Mouse (Mus musculus) frontal cortex, adult (tissue): Measurements from ENCODE around the gene Ell.

Source experiments
- ATAC-seq: cut with Nextera tagmentation; 2 replicates; pipeline ENCODE4 v1.9.2; 2017; ENCODE audit warnings: mild to moderate bottlenecking, moderate library complexity, mixed read lengths; ENCODE audit not compliant: low TSS enrichment

Ell gene

DNA sequence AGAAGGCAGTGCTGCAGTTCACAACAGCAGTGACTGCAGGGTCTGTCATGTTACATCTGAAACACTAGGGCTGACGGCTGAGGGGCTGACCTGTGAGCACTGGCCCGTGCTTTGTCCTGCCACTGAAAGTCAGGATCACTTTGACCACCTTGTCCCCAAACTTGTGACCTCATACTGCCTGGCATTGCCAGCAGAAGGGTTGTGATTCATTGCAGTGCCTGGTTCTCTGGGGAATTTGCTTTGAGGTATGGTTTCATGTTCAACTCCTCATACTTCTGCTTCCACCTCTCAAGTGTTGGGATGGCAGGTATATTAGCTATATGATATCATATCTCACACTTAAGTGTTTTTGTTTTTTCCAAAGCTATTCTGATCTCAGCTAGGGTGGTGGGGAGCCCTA lies 3.6 kb upstream of the Ell start:
- no peak for ATAC-seq

DNA sequence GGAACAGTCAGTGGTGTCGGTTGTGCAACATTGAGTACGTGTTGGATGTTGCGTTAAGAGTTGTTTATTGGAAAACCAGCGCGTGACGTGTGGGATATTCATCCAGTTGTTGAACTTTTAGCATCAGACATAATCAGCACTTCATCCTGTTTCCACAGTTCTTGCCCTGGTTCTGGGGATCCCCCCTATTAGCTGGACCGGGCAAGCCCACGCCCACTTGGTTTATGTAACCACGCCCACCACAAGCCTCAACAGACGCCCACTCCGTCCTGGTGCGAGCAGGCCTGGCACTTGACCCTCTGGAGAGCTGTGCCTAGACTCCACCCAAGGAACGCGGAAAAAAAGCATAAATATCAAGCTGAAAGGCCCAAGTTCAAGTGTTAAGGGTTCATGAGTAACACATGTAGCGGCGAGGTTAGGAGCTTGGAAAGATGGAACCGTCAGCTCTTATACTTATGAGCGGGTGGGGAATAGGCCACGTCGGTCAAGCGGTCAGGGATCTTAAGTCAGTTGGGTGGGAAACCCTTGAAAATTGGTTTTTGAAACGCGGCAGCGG lies 1.2 kb upstream of the Ell start:
- no peak for ATAC-seq

DNA sequence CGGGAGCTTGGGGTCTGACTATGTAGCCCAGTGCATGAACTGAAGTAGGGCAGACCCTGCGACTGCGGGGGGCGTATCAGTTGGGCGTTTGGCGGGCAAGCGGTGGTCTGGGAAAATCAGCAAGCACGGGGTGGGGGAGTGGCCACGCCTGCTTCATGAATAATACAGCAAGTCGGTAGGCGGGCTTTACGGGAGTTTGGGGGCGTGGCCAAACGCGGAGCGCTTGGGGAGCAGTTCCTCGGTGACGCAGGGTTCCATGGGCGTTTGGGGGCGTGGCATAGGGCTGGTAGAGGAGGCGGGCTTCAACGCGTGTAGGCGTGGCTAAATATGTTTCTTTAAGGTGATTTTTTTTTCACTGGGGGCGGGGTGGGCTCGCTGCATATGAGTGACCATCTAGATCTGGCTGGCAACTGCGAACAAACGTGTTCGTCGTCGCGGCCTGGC lies 602 bp upstream of the Ell start:
- peak; percentile 65 for ATAC-seq

DNA sequence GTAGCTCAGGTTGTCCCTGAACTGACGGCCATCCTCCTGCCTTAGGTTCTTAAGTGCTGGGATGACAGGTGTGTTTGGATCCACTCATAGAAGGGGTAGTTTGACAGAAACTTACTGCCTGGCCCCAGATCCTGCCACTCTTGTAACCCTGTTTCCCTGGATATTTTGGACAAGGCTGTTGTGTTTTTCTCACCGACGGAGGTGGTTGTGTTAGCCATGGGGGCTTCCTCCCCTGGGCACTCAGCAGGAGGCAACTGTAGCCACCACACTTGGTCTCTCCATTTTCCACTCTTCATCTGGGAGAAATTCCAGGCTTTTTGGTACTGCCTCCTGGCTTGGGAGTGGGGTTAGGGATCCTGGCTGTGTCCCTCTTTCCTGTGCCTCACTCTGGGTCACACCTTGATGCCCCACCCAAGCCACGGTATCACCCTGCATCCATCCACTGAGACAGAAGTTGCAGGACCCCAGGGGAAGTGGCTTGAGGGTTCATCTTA lies 803 bp downstream of the Ell start:
- ATAC-seq = no peak

DNA sequence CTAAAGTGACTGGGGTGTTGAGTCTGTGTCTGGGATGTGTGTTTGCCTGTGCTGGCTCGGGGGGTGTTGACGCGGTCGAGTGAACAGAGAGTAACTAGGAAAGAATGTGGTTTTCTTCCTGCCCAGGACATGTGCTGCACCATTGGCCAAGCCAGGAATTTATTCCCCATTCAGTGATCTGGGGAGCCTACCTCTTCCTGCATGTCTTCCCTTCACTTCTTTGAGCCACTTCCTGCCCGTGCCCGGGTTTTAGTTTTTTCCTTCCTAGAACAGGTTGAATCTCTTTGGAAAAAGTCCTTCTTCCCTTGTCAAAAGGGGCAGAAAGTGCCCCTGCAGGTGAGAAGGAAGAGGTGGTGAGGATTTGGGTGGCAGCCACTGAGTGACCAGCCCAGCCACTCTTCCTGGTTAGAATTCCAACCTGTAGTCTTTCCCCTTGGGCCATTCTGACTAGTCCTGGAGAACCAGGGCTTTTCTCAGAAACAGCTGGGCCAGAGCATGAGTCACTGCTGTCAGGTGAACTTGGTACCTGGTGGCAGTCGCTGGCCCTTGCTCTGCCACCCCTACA lies 1.3 kb downstream of the Ell start:
- no peak for ATAC-seq

DNA sequence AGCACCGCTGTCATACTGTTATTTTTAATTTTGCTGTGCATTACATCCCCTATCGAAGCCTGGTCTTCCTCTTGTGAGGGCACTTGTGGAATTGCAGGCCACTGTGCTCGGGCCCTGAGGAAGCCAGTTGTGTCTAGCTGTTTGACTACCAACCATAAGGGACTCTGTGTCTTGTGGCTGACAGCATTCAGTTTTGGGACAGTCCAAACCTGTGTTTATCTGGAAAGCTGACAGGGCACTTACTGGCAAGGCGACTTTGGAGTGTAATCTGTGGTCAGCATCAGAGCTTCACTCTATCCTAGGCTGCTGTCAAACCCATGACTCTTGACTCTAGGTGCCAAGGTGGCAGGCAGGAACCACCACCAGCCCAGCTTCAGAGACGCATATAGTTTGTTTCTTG lies 1.8 kb downstream of the Ell start:
- ATAC-seq = no peak

DNA sequence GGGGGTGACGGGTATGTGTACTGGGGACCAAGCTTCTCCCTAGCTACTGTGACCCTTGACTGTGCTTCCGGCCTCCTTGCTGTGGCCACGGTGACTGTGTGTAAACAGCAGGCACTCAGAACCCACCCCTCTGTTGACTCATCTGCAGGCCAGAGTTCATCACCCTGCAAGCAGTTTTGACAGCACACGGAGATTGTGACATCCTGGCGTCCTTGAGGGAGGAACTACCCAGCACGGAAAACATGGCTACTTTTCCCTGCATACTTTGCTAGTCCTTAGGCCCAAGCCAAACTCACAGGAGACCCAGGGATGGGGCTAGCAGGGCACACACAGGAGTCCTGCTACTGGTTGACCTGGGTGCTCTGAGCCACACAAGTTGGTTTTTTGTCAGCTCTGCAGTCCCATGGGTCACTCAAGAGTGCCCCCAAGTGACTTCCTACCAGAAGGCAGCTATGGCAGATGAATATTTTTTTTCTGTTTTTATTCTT lies 5.0 kb downstream of the Ell start:
- ATAC-seq = no peak

DNA sequence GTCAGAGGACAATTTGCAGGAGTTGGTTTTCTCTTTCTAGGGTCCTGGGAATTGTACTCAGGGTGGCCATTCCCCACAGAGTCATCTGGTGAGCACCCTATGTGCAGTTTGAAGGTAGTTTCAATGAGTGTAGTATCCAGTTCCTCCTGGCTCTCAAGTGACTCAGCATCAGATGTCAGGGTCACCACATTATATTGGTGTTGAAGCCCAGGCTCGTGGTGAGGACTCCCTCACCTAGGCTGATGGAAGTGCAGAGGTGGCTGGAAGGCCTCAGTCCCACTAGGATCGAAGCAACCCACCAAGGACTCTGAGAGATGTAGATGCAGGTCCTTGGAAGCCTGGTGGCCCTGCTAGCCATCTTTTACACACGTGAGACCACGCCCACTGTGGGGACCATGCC lies 7.2 kb downstream of the Ell start:
- no peak for ATAC-seq

DNA sequence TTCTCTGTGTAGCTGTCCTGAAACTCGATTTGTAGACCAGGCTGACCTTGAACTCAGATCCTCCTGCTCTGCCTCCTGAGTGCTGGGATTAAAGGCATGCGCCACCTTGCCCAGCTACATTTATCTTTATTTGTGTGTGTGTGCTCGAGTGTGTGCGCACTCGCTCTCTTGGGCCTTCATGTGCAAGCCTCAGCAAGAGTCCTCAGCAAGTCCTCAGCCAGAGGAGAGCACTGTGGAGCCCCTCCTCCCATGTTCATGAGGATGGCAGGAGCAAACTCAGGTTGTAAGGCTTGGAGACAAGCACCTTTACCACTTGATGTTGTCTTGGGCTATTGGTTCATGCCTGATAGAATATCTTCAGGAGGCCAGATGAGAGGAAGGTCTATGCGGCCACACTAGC lies 8.5 kb downstream of the Ell start:
- ATAC-seq = no peak

DNA sequence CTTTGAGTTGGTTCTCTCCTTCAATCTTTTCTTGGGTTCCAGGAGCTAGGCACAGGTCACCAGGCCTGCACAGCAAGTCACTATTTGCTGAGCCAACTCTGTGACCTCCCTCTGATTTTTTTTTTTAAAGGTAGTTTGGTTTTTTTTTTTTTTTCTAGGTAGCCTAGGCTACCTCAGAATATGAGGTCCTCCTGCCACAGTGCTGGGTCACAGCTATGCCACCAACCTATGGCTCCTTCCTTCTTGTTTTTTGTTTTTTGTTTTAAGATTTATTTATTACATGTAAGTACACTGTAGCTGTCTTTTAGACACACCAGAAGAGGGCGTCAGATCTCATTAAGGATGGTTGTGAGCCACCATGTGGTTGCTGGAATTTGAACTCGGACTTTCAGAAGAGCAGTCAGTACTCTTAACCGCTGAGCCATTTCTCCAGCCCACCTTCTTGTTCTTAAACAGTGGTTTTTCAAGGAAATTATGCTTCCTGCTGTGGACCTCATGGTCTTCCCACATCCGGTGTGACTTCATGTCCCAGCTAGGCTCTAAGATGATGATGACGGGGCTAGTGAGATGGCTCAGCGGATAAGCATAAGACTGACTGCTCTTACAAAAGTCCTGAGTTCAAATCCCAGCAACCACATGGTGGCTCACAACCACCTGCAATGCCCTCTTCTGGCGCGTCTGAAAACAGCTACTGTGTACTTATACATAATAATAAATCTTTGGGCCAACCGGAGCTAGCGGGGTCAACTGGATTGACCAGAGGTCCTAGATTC lies 10.3 kb downstream of the Ell start:
- ATAC-seq = no peak

DNA sequence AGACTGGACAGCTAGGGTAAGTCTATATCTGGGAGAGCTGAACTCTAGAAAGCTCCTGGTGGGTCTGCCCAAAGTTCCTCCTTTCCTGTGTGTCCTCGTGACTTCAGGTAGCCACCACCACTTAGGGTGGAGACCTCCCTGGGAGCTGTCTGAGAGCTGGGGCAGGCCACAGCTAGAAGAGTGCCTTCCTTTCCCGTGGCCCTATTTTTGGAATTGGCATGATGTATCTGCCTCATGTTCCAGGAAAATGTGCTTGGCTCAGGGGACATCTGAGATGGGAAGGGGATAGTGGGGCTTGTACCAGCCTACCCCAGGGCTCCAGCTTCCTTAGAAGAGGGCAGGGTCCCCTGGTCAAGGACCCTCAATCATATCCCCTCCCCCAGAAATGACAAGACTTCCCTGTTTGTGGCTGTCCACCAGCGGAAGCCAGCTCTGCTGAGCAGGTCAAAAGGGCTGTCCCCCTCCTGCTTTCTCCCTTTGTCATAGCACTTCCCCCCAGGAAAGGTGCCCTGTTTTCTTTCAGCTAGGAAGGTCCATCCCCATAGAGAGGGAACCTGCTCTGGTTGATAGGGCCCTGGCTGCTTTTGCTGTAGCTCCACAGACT lies 12.4 kb downstream of the Ell start:
- ATAC-seq = peak; percentile 60; the same call in 1 of the 2 replicates

DNA sequence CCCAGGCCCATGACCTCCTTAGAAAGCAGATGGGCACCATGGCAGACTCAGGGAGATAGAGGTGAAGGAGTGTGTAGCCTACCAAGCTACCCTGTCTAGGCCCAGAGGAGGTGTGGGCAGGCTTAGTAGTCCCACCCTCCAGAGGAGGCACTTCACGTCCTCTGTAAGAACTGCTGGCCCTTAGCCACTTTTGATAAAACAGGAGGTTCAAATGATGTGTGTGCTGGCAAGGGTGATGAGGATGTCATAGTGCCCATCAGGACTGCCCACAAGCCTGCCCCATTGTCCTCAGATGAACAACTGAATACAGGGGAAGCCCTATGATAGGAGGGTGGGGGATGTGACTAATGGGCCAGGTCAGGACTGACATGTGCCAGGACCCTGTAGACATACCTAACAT lies 13.6 kb downstream of the Ell start:
- 0 out of 2 replicates have a peak, but pooled peaks have one; percentile 20 for ATAC-seq

DNA sequence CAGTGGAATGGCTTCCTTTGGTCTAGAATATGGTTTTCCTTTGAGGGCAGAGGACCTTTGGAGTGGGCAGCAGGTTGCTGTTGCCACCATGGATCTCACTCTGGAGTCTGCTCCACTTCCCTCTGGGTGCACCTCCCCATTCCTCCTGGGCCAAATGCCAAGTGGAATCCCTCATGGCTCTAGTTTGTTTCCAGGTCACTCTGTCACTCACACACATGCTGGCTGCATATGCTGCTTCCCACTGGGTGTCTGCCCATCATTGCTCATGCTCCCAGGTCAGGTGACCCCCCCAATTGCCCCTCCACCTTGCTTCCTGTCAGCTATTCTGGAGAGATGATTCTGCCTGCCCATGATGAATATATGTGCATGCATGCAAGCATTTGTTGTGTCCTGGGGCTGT lies 14.5 kb downstream of the Ell start:
- 0 out of 2 replicates have a peak, but pooled peaks have one; percentile 14 for ATAC-seq

DNA sequence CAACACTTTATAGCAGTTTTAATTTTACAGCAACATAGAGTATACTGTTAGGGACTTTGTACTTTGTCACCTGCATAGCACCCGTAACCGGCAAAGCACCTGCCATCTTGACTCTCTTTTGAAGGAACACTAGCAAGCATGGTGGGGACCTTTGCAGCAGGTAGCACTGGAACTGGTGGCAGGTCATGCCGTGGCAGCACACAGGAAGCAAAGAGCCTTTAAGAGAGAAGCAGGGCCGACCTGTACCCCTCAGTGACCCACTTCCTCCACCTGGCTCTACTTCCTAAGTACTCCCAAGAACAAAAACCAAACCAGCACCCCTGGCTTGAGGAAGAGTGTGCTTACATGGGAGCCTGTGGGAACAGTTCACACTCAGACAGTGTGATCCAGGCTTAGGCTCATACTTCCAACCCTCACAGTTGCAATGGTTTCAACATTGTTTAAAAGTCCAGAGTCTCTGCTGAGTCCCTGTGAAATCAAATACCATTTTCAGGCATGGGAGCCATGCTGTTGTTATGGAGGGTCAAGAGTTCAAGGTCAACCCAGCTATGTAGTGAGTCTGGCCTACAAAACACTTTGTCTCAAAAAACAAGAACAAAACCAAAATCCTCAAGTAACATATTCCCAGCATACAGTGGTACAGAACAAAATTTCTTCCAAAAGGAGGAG lies 16.0 kb downstream of the Ell start:
- ATAC-seq = no peak

DNA sequence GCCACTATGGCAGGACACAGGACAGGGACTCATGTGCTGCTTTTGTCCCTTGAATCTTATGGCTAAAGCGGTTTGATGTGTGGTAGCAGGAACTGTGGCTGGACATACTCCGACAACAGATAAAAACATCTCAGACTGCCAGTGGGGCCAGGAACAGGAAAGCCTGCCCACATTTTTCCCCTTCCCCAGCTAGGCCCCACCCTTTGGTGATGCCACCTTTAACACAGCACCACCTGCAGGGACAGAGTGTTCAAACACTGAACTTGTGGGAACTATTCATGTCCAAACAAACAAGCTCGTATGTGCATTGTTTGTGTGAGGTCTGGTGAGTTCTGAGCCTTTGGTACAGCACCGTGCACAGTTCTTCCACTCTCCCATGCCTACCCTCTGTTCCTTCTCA lies 19.1 kb downstream of the Ell start:
- no peak for ATAC-seq

DNA sequence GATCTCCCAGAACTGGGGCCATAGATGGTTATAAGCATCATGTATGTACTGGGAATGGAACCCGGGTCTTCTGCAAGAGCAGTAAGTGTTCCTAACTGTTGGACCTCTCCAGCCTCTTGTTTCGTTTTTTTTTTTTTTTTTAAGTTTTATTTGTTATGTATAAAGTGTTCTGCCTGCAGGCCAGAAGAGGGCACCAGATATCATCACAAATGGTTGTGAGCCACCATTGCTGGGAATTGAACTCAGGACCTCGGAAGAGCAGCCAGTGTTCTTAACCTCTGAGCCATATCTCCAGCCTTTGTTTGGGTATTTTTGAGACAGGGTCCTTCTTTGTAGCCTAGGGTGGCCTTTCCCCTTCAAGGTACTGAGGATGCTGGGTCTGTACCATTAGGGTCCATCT lies 19.7 kb downstream of the Ell start:
- no peak for ATAC-seq

DNA sequence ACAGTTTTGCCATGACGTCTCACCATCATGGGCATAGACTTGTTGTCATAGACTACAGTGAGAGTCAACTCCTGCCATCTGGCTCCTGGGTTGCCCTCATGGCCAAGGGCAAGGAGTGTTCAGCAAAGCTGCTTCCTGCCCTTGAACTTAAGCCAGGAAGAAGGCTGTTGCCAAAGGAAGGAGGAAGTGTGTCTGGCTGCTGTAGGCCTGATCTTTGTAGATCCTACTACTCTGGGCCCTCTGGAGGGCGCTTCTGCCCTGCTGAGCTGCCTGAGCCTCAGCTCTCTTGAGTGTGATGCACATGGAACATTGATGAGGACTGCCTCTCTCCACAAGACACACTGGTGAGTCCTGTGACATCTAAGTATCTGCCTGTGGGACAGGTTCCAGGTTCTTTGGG lies 20.8 kb downstream of the Ell start:
- ATAC-seq = 0 out of 2 replicates have a peak, but pooled peaks have one; percentile 35

DNA sequence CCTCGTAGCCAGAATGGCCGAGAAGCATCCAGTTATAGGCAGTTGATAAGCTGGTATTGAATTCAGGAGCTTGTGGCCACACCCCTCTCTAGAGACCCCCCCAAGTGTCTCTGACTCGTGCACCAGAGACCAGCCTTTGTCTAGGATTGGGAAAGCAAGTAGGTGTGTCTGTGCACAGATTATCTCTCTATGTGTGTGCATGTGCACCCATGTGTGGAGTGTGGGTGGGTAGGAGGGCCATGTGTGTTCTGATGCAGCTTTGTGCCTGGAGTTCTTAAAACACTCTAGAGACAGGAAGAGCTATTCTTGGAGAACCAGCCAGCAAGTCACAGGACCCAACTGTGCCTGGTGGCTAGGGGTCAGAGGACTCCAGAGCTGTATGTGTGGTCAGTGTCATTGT lies 21.3 kb downstream of the Ell start:
- peak; percentile 27; the same call in 1 of the 2 replicates for ATAC-seq

DNA sequence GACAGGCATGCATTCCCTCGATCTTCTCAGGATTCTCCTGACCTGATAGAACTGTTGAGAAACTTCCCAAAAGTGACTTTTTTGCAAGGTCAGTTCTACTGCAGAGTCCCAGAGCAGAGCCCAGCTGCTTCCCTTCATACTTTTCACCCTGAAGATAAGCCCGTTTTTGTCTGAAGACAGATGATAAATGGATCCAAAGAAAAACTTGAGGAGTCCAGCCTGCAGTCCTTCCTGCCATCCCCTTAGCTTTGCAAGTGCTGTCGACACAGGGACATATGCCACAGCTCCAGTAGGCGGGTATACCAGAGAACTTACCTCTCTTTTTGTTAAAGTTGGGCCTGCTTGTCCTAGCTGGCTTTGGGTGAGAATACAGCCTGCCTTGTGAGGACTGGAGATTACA lies 22.1 kb downstream of the Ell start:
- no peak for ATAC-seq

DNA sequence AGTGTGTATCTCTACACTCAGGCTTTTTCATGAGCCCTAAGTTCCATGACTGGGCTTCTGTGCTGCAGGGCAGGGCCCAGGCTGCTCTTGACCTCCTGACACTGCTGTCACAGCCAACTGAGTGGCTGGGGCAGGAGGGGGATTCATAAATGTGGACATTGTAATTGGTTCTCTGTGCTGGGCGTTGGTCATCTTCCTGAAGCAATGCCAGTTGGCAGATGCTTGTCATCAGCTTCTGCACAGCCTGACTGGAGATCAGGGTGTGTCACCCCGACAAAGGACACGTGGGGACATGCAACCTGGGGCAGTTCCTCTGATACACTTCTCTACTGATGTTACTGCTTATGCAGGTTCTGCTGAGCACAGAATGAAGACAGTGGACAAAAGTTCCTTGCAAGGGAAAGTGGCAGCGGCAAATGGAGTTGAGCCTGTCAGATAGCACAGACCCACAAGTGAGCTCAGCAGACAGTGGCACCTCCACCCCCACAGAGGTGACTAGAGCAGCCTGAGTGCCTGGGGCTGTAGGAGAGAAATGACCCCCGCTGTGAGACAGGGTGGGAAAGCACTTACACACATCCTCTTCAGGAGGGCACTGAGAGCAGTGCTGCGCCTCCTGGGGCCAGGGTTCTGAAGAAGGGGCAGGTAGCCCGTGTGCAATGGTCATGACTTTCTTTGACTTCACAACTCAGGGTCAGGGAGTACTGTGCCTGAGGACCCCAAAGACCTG lies 22.7 kb downstream of the Ell start:
- peak; percentile 48 for ATAC-seq

DNA sequence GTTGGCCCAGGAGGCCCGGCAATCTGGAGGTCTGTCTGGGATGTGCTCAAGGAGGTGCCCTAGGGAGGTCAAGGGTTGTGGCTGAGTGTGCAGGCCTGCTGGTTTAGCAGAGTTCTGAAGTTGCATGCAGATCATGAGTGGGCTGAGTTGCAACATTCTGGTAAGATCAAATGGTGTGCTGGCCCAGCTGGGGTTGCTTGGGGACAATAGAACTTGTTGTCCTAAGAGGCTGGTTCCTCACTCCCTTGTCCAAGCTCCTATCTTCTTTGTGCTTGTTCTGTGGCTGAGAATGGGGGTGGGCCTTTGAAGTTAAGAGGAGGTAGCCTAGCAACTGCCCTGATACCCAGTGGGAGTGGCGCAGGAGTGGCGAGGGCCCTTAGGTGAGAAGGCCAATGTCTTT lies 23.5 kb downstream of the Ell start:
- ATAC-seq = no peak
